Mouse (Mus musculus) stomach, postnatal 0 days (tissue): ENCODE results near the gene Ssx2ip. TPM values are rescaled to one million over a fixed set of nuclear protein-coding genes. Genes with fewer than 3 reads are reported as not detected.

Source experiments
- ATAC-seq: fragments of 200-750 bp; cut with Nextera tagmentation; 2 replicates; pipeline ENCODE4 v1.8.0; 2017; ENCODE audit not compliant: low FRiP score, low TSS enrichment
- DNase-seq: peaks from one replicate; pipeline ENCODE4 v3.0.0-alpha.2; 2016; ENCODE audit warnings: low spot score
- H3K27ac ChIP-seq: fragments of 300-500 bp; sonication (generic); replicated peaks from 2 replicates; pipeline ENCODE4 v1.5.1; 2014; ENCODE audit warnings: mild to moderate bottlenecking, control low read depth
- H3K27me3 ChIP-seq: fragments of 300-500 bp; sonication (generic); 2 replicates; pipeline ENCODE4 v1.6.1; 2014; ENCODE audit warnings: low read length; ENCODE audit not compliant: control insufficient read depth, insufficient read depth
- H3K36me3 ChIP-seq: fragments of 300-500 bp; sonication (generic); 2 replicates; pipeline ENCODE4 v1.6.1; 2014; ENCODE audit warnings: low read length, mixed read lengths; ENCODE audit not compliant: control insufficient read depth, insufficient read depth
- H3K4me1 ChIP-seq: fragments of 300-500 bp; sonication (generic); replicated peaks from 2 replicates; pipeline ENCODE4 v1.6.1; 2014; ENCODE audit warnings: antibody characterized with exemption; ENCODE audit not compliant: control insufficient read depth, insufficient read depth
- H3K4me2 ChIP-seq: fragments of 300-500 bp; sonication (generic); replicated peaks from 2 replicates; pipeline ENCODE4 v1.6.1; 2014; ENCODE audit warnings: low read depth, mild to moderate bottlenecking, control low read depth, moderate library complexity
- H3K4me3 ChIP-seq: fragments of 300-500 bp; sonication (generic); 2 replicates; pipeline ENCODE4 v1.5.1; 2014; ENCODE audit warnings: low read depth, low read length, control low read depth
- H3K9ac ChIP-seq: fragments of 300-500 bp; sonication (generic); 2 replicates; pipeline ENCODE4 v1.6.1; 2014; ENCODE audit warnings: mild to moderate bottlenecking, low read length, control low read depth, mixed read lengths
- H3K9me3 ChIP-seq: fragments of 300-500 bp; sonication (generic); 2 replicates; pipeline ENCODE4 v1.6.1; 2016; ENCODE audit warnings: low read length; ENCODE audit not compliant: control insufficient read depth
- CTCF ChIP-seq: IDR thresholded peaks from 2 replicates; pipeline ENCODE4 v1.5.1; 2016; ENCODE audit warnings: antibody characterized with exemption, low read depth, mild to moderate bottlenecking, moderate library complexity
- EP300 ChIP-seq: optimal IDR thresholded peaks from 2 replicates; pipeline ENCODE3; 2016; ENCODE audit warnings: antibody characterized with exemption
- WGBS: fragments of 180-500 bp; shearing (Covaris S2); extraction: QIAGEN DNeasy Blood & Tissue Kit; methylation state at CpG from one replicate; pipeline ENCODE4 v1.1.7; 2014; 5-methylcytosine and 5-hydroxymethylcytosine counted together
- polyA plus RNA-seq: library from polyadenylated mRNA; unstranded; fragments of >200 nt; fragmentation: Nextera tagmentation; extraction: Ambion mirVana; gene quantifications from 2 replicates; pipeline ENCODE4 v1.2.1, GENCODE M21; 2015

The Ssx2ip gene
- polyA plus RNA-seq, 1 experiment from 2014 or later = 12.9 TPM

DNA sequence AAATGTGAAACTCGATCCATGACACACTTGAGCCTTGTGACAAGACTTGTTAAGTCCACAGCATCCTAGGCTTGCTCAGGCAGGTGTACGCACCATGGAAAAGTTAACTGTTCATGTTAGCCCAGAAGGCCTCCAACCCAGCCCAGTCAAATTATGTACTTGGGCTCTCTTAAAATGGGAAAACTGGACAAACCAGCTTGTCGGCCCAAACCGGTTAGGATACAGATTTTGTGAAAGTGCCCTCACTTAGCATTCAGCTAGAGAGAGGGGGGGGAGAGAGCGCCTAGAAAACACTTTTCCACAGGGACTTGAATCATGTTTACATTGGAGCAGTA, 1.5 kb downstream of the Ssx2ip start:
- WGBS = 44% methylated on average over 5 of the region's 5 CpGs
- DNase-seq = peak; percentile 50

DNA sequence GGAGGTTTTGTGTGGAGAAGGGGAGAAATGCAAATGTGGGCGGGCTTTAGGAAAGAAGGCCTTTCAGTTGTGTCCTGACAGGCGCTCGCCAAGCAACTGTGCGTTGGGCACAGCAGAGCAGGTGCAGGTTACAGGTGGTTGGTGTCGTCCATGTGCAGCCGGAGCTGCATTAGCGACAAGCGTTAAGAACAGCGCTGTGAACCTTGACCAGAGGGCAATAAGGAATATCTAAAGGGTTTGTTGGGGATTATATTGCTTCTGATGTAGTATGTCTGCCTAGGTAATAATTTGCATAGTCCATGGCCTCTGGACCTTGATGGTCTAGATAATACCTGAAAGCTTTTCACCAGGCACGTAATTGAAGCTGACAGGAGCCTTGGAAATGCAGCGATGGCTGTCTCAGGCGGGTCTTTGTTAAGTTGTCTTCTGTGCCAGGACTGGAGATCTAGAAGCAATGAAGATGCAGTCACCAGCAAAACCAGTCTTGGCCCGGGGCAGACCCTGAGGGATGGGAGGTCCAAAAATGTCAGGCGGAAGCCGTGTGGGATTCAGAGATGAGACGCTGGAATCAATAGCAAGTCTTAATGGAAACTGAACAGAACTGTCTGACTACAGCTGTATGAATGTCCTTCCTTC, 2.8 kb downstream of the Ssx2ip start:
- TF ChIP-seq CTCF (no peak), EP300 (no peak)
- Histone ChIP-seq H3K4me2 (no peak overlapping the region), H3K9me3 (no peaks in the 10 kb centered on the region), H3K9ac (no peak overlapping the region), H3K4me3 (no peak overlapping the region), H3K36me3 (no peaks in the 10 kb centered on the region), H3K27ac (no peak overlapping the region), H3K27me3 (no peaks in the 10 kb centered on the region), H3K4me1 (0 out of 2 replicates have a peak, but pooled peaks cover 3% of the 10 kb centered on the region)
- no peak for DNase-seq
- no peak for ATAC-seq
- 71% methylated on average over 16 of the region's 16 CpGs for WGBS

More for the DNA sequence above, 1.5 kb downstream of the Ssx2ip start:
- 0 out of 2 replicates have a peak, but pooled peaks cover 3% of the 10 kb centered on the region for H3K4me1 ChIP-seq
- no peak for TF ChIP-seq CTCF
- peak; percentile 63 for TF ChIP-seq EP300
- peak overlapping the region; percentile 88 for H3K4me2 ChIP-seq
- no peak overlapping the region; the same call in 1 of the 2 replicates for H3K9ac ChIP-seq
- no peaks in the 10 kb centered on the region for H3K36me3 ChIP-seq
- peak overlapping the region; percentile 65; the same call in 1 of the 2 replicates for H3K27ac ChIP-seq
- H3K27me3 ChIP-seq = no peaks in the 10 kb centered on the region
- H3K4me3 ChIP-seq = peak overlapping the region; percentile 86; the same call in 1 of the 2 replicates
- no peak for ATAC-seq
- H3K9me3 ChIP-seq = no peaks in the 10 kb centered on the region

DNA sequence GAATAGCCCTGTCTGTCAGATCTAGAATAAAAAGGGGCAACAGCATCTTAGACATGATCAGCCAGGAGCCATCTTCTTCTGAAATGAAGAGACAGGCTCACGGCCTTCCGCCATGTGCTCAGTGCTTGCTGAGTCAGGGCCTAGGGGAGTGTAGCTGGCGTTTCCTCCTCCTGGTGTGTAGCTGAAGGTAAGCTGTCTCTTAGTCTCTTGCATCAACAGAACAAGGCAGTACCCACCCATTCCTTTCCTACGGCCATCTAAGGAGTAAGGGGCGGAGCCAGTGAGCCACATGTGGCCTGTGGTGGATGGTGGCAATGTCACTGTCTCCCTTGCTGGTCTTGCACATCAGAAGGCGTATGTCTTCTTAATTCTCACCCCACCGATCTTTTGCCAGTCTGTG, 5.7 kb downstream of the Ssx2ip start:
- Histone ChIP-seq H3K9me3 (no peaks in the 10 kb centered on the region), H3K27ac (no peak overlapping the region), H3K9ac (no peak overlapping the region), H3K27me3 (no peaks in the 10 kb centered on the region), H3K4me2 (no peak overlapping the region), H3K4me3 (no peak overlapping the region), H3K36me3 (no peaks in the 10 kb centered on the region), H3K4me1 (0 out of 2 replicates have a peak, but pooled peaks cover 3% of the 10 kb centered on the region)
- DNase-seq = no peak
- TF ChIP-seq CTCF (no peak), EP300 (no peak)
- no peak for ATAC-seq
- WGBS = 78% methylated on average over 7 of the region's 7 CpGs

DNA sequence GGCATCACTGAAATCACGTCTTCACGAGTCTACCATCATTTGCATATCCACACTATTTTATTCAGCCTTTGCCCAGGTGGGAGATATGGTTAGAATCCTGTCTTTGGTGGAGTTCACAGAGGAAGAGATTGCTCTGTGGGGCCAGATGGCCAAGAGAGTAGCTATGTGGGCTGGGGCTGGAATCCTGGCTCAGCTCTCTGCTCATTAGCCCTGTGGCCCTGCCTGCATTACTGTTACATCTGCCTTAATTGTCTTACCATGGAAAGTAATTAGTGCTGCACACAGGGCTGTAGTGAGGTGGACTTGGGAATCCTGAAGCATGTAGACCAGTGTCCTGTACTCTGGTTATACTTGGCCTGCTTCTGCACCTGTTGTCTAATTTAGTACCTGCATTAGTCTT, 7.6 kb downstream of the Ssx2ip start:
- Histone ChIP-seq H3K27ac (no peak overlapping the region), H3K9me3 (no peaks in the 10 kb centered on the region), H3K4me2 (no peak overlapping the region), H3K9ac (no peak overlapping the region), H3K27me3 (no peaks in the 10 kb centered on the region), H3K4me1 (no peaks in the 10 kb centered on the region), H3K36me3 (no peaks in the 10 kb centered on the region), H3K4me3 (no peak overlapping the region)
- ATAC-seq (no peak), DNase-seq (no peak)
- TF ChIP-seq CTCF (no peak), EP300 (no peak)
- WGBS = 91% methylated on average over 2 of the region's 2 CpGs

DNA sequence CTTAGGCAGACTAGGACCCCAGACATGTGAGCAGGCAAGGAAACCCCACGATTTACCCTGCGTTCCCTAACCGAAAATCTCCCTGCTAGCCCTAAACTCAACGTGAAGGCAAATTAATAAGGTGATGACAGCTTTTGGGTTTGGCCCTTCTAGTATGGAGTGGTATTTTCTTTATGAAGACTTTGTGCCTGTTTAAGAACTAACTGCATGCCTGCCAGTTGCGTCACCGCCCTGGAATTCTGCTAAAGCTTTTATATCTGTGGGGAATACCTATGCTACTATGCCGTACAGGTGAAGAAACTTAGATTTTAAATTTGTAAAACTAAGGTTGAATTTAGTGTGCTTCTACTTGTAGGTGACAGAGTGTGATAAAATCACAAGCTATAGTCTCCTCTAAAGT, 8.0 kb downstream of the Ssx2ip start:
- no peak overlapping the region for H3K4me2 ChIP-seq
- H3K27me3 ChIP-seq = no peaks in the 10 kb centered on the region
- H3K4me3 ChIP-seq = no peak overlapping the region
- no peaks in the 10 kb centered on the region for H3K36me3 ChIP-seq
- DNase-seq = no peak
- TF ChIP-seq CTCF = no peak
- TF ChIP-seq EP300 = no peak
- H3K4me1 ChIP-seq = no peaks in the 10 kb centered on the region
- H3K27ac ChIP-seq = no peak overlapping the region
- WGBS = 80% methylated on average over 7 of the region's 7 CpGs
- H3K9ac ChIP-seq = no peak overlapping the region
- no peaks in the 10 kb centered on the region for H3K9me3 ChIP-seq
- ATAC-seq = no peak

DNA sequence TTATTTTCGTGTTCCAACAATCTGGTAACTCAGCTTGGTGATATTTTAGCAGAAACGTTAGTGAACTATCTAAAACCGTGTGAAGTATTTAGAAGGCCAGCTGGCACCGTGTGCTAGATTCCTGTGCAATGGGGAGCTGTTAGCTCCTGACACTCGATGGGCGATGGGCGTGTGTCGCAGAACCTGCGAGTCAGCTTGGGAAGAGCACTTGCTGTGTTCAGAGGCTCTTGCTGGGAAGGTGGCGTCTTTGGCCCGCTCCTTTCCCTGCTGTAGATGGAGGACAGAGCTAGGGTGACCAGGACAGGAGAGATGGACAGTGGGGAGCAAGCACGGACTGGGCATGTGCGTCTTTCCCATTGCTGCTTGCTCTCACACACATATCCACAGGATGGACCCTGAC, 8.6 kb downstream of the Ssx2ip start:
- Histone ChIP-seq H3K36me3 (no peaks in the 10 kb centered on the region), H3K9ac (no peak overlapping the region), H3K4me2 (no peak overlapping the region), H3K27ac (no peak overlapping the region), H3K9me3 (no peaks in the 10 kb centered on the region), H3K4me3 (no peak overlapping the region), H3K4me1 (no peaks in the 10 kb centered on the region), H3K27me3 (no peaks in the 10 kb centered on the region)
- DNase-seq (no peak), ATAC-seq (no peak)
- WGBS = 83% methylated on average over 13 of the region's 13 CpGs
- TF ChIP-seq CTCF = no peak
